Mouse (Mus musculus): Measurements from ENCODE around the gene Gbgt1.

- TF ChIP-seq CTCF (IDR thresholded peaks at IDR 0.05; ENCODE audit: borderline replicate concordance, insufficient read depth, low read depth, low read length) = peak; percentile 44; the same call in 1 of the 2 replicates
- no peak for TF ChIP-seq POLR2A (IDR thresholded peaks at IDR 0.05; ENCODE audit: borderline replicate concordance, insufficient read depth, low read length)
Measured at GRCm38 (mm10) chr2:28525943-28526876, 29.5 kb downstream of the Gbgt1 start.

Data from cerebellum, adult 2 months (tissue).